Mouse (Mus musculus): Measurements from ENCODE around the gene Rasl11a.

DNA sequence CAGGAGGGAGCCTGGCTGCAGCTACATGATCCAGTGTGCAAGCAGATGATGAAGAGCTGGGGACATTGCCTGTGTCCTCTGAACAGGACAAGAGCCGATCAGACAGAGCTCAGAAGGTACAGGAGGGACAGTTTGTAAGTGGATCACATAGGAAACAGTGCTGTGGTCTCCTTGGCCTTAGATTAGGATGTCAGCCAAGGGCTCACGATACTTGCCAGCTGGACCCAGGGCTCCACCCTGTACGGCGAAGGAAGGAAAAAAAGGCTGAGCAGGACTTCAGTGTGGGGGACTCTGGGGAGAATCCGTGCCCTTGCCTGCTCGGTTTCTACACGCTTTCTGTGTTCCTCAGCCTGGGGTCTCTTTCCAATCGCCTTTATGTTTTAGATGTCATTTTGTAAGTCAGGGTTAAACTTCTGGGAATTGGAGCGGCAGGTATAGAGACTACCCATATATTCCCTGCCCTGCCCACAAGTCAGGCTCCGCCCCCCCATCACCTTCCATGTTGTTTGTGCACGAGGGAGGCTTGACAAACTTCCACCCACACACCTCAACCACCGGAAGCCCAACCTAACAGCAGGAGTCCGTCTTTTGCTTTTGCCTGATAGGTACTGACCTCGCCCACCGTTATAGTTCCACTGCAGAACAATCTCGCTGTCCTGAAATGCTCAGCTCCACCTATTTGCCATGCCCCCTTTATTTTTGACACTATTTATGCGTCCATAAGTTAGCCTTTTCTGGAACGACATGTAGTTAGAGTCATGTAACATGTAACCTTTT, 15.5 kb downstream of the Rasl11a start:
- TF ChIP-seq CTCF (IDR thresholded peaks at IDR 0.05; ENCODE audit: low read depth, low read length) (no peak), POLR2A (IDR thresholded peaks at IDR 0.05; ENCODE audit: insufficient read depth, low read length) (no peak)

Data from ES-Bruce4 (cell line).